Mouse (Mus musculus) spleen, adult 18-20 months (tissue): ENCODE results near the gene Gm5728.
"Not testable (repeated sequence)": the region's sequence is repeated elsewhere in the genome, so short reads cannot be mapped to it uniquely, and the experiment has no call there.

Experiments
- DNase-seq, 2 experiments: peaks; one replicate each; pipeline ENCODE4 v3.0.0; 2022; ENCODE audit warnings: mixed read lengths in 2 of 2

Gene Gm5728

GRCm38 (mm10) chr7:20375310-20375709 lies at the start of gene Gm5728:
Gene Gm5728, minus strand, starts transcription at chr7:20375410.
- DNase-seq = not testable (repeated sequence)

GRCm38 (mm10) chr7:20417642-20418041 lies 42.4 kb upstream of the Gm5728 start, which contains the start of gene Vmn1r100:
Gene Vmn1r100, plus strand, starts transcription at chr7:20417942.
- not testable (repeated sequence) for DNase-seq

- not testable (repeated sequence) for DNase-seq
Measured at GRCm38 (mm10) chr7:20333965-20334364, 41.2 kb downstream of the Gm5728 start, which contains the start of gene Gm4133. Gene Gm4133, minus strand, starts transcription at chr7:20334065.
